Mouse (Mus musculus) neural tube, embryonic 10.5 days (tissue): ENCODE data around the gene Gpr141.

ENCODE experiments used
- DNase-seq: peaks from one replicate; pipeline ENCODE4 v3.0.0-alpha.2; 2017; ENCODE audit warnings: low spot score; ENCODE audit errors: extremely low spot score

Gene Gpr141

GRCm38 (mm10) chr13:19734597-19734996 lies 89.5 kb downstream of the Gpr141 start:
- no peak for DNase-seq

- DNase-seq = no peak
These were observed 93.2 kb downstream of the Gpr141 start for GRCm38 (mm10) chr13:19730826-19731225.

- DNase-seq = no peak
These were observed 105.1 kb downstream of the Gpr141 start for GRCm38 (mm10) chr13:19718954-19719353.

GRCm38 (mm10) chr13:19717201-19717600 lies 106.9 kb downstream of the Gpr141 start:
- no peak for DNase-seq

DNA sequence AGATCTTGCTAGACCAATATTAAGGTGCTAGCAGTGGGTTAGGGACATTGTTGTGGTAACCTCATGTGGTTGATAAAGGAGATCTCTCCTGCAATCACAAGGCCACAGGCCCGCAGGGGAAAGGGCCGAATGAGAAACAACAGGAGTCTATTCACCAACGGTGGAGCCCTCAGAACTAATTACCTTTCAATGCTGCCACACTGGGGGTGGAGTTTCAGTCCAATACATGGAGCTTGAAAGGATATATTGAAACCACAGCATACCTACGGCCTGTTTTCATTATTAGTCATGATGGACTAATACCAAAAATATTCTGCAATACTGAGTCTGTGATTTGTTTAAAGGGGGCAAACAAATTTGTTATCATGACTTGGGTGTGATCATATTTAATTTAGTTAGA lies 120.3 kb downstream of the Gpr141 start:
- no peak for DNase-seq

DNA sequence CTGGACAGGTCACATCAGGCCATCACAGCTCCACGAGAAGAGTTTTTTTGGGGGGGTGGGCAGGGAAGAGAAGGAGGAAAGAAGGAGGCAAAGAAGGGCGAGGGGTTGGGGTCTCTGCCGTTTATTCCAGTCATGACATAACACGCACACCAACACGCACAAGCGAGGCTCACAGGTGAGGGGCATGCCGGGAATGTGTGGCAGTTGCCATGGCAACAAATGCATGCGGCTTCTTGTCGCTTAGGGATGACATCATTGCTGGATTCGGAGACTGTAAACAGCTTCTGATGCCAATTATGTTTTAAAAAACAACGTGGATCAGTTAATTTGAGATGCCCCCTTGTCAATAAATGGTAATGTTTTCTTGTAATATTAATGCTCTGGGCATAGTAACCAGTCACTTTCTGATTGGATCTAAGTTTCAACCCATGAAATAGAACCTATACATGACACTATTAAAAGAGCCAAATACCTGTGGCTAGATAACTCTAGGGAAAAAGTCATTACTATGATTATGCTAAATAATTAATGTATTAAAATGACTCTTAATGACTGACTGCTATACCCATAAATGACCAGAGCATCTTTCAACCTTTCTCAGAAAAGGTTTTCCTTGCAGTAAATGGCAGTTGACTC lies 122.5 kb downstream of the Gpr141 start:
- no peak for DNase-seq

- no peak for DNase-seq
These were observed 123.2 kb downstream of the Gpr141 start for GRCm38 (mm10) chr13:19700733-19701442.
